Mouse (Mus musculus) liver, embryonic 14.5 days (tissue): ENCODE data around the gene Kif5c. TPM values are rescaled to one million over a fixed set of nuclear protein-coding genes. Genes with fewer than 3 reads are reported as not detected.

Experiments
- ATAC-seq: fragments of 200-750 bp; cut with Nextera tagmentation; 2 replicates; pipeline ENCODE4 v1.8.0; 2017; ENCODE audit warnings: moderate number of reproducible peaks, mild to moderate bottlenecking, moderate library complexity; ENCODE audit not compliant: insufficient read depth
- DNase-seq, 3 experiments: peaks; one replicate each; pipeline ENCODE4 v3.0.0-alpha.2; 2012 to 2013; ENCODE audit warnings: low read depth in 3 of 3, low spot score in 3 of 3
- H3K27ac ChIP-seq: fragments of 300-500 bp; sonication (generic); 2 replicates; pipeline ENCODE4 v1.5.1; 2014; ENCODE audit warnings: moderate library complexity, mild to moderate bottlenecking, control low read depth, inconsistent platforms
- H3K27me3 ChIP-seq: fragments of 300-500 bp; sonication (generic); 2 replicates; pipeline ENCODE4 v1.6.1; 2014; ENCODE audit warnings: mild to moderate bottlenecking, low read length, moderate library complexity; ENCODE audit not compliant: control insufficient read depth, insufficient read depth
- H3K36me3 ChIP-seq: fragments of 300-500 bp; sonication (generic); replicated peaks from 2 replicates; pipeline ENCODE4 v1.6.1; 2014; ENCODE audit warnings: low read depth; ENCODE audit not compliant: control insufficient read depth, insufficient read depth
- H3K4me1 ChIP-seq, 2 experiments: fragments of 200-500 bp in 1 of 2; fragments of 300-500 bp in 1 of 2; sonication (generic) in 1 of 2; replicated peaks; 2 replicates each; pipeline ENCODE4 v1.6.1; 2012 to 2014; ENCODE audit warnings: antibody characterized with exemption in 1 of 2, inconsistent platforms in 1 of 2, low read length in 1 of 2; ENCODE audit not compliant: control insufficient read depth in 2 of 2, insufficient read depth in 2 of 2
- H3K4me2 ChIP-seq: fragments of 300-500 bp; sonication (generic); 2 replicates; pipeline ENCODE4 v1.6.1; 2014; ENCODE audit warnings: low read depth, mild to moderate bottlenecking, control low read depth, moderate library complexity
- H3K4me3 ChIP-seq, 2 experiments: fragments of 200-500 bp in 1 of 2; fragments of 300-500 bp in 1 of 2; sonication (generic) in 1 of 2; 2 replicates each; pipeline ENCODE4 v1.5.1; 2012 to 2014; ENCODE audit warnings: low read depth in 2 of 2, low read length in 2 of 2, mild to moderate bottlenecking in 2 of 2, control low read depth in 1 of 2, inconsistent platforms in 1 of 2, moderate library complexity in 1 of 2; ENCODE audit not compliant: insufficient read depth in 1 of 2
- H3K9ac ChIP-seq: fragments of 300-500 bp; sonication (generic); replicated peaks from 2 replicates; pipeline ENCODE4 v1.6.1; 2014; ENCODE audit warnings: mild to moderate bottlenecking, control low read depth, moderate library complexity
- H3K9me3 ChIP-seq: fragments of 300-500 bp; sonication (generic); 2 replicates; pipeline ENCODE4 v1.6.1; 2016; ENCODE audit warnings: low read length, mixed read lengths; ENCODE audit not compliant: control insufficient read depth
- CTCF ChIP-seq: IDR thresholded peaks from 2 replicates; pipeline ENCODE4 v1.5.1; 2016; ENCODE audit warnings: antibody characterized with exemption, low read depth, control low read depth
- EP300 ChIP-seq: IDR thresholded peaks from 2 replicates; pipeline ENCODE4 v1.6.1; 2016; ENCODE audit warnings: antibody characterized with exemption, low read depth
- WGBS: fragments of 180-500 bp; shearing (Covaris S2); extraction: QIAGEN DNeasy Blood & Tissue Kit; methylation state at CpG from one replicate; pipeline ENCODE4 v1.1.7; 2014; ENCODE audit not compliant: insufficient replicate concordance; 5-methylcytosine and 5-hydroxymethylcytosine counted together
- polyA plus RNA-seq, 2 experiments: library from polyadenylated mRNA; depleted of rRNA in 1 of 2; stranded (reverse) in 1 of 2; unstranded in 1 of 2; fragments of >200 nt; fragmentation: Nextera tagmentation in 1 of 2; extraction: Ambion mirVana in 1 of 2; gene quantifications; 2 replicates each; pipeline versions ENCODE4 v1.2.1 to v1.2.3; 2012 to 2014

Gene Kif5c
- polyA plus RNA-seq, 2 experiments = 0.10 to 0.17 TPM

- H3K4me1 ChIP-seq = peaks cover 26 to 36% of the 10 kb centered on the region in 2 experiments
- no peak overlapping the region for H3K4me2 ChIP-seq
- no peaks in the 10 kb centered on the region for H3K27me3 ChIP-seq
- DNase-seq = no peak
- H3K4me3 ChIP-seq = no peak overlapping the region
- H3K27ac ChIP-seq = no peak overlapping the region
- TF ChIP-seq EP300 = no peak
- no peak for TF ChIP-seq CTCF
- no peak for ATAC-seq
- 73% methylated on average over 5 of the region's 5 CpGs for WGBS
- no peak overlapping the region for H3K9ac ChIP-seq
- H3K9me3 ChIP-seq = no peaks in the 10 kb centered on the region
- no peaks in the 10 kb centered on the region for H3K36me3 ChIP-seq
These were observed 151.3 kb downstream of the Kif5c start for GRCm38 (mm10) chr2:49770440-49770839.

GRCm38 (mm10) chr2:49771172-49771571 lies 152.1 kb downstream of the Kif5c start:
- Histone ChIP-seq H3K9ac (no peak overlapping the region), H3K36me3 (no peaks in the 10 kb centered on the region), H3K4me3 (no peak overlapping the region), H3K27ac (no peak overlapping the region), H3K9me3 (no peaks in the 10 kb centered on the region), H3K27me3 (no peaks in the 10 kb centered on the region), H3K4me2 (no peak overlapping the region), H3K4me1 (peaks cover 28 to 38% of the 10 kb centered on the region in 2 experiments)
- DNase-seq = no peak
- 16% methylated on average over 11 of the region's 11 CpGs for WGBS
- ATAC-seq = no peak
- TF ChIP-seq CTCF = no peak
- no peak for TF ChIP-seq EP300

DNA sequence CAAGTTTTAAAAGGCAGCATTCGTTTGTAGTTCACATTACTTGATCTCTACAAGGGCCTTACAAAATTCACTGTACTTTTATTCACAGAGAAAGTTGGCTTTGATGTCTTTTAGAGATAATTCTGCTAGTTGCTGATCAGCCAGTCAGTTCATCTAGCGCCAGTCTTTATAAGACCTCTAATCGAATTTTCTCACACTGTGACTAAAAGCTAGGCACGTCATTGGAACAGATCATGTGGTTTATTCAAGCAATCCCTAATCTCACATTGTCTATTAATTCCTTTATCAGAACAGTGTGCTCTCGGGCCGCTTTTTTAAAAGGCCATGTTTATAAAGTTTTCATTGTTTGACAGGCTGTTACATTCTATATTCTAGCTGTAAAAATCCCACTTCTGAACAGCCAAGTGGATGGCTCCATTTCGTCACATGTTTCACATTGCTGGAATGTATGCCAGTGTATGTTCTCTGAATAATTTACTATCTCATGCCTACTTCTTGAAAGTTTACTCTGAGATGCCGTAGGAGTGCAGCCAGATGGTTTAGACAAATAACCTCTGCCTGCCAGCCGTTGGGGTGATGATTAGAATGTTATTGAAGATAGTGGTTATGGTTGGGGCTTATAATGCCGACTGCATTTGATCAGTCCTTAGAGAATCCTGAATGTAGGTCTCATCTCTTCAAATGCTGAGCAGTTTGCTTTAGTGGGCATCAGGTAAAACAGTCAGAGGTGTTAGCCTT lies 154.3 kb downstream of the Kif5c start:
- H3K9ac ChIP-seq = no peak overlapping the region; the same call in 1 of the 2 replicates
- peak; percentile 92 for TF ChIP-seq EP300
- TF ChIP-seq CTCF = no peak
- H3K27me3 ChIP-seq = no peaks in the 10 kb centered on the region
- ATAC-seq (peak; percentile 86), DNase-seq (peak; percentile 66 to 73 (median 67))
- H3K9me3 ChIP-seq = no peaks in the 10 kb centered on the region
- H3K4me1 ChIP-seq = peaks cover 28 to 38% of the 10 kb centered on the region in 2 experiments
- 24% methylated on average over 10 of the region's 10 CpGs for WGBS
- H3K4me3 ChIP-seq = no peak overlapping the region
- peak overlapping the region; percentile 83 for H3K27ac ChIP-seq
- H3K4me2 ChIP-seq = peak overlapping the region; percentile 37
- H3K36me3 ChIP-seq = no peaks in the 10 kb centered on the region

GRCm38 (mm10) chr2:49774180-49774579 lies 155.1 kb downstream of the Kif5c start:
- DNase-seq = peak in 1 of 3 experiments; percentile 41
- H3K27me3 ChIP-seq = no peaks in the 10 kb centered on the region
- H3K27ac ChIP-seq = peak overlapping the region; percentile 83
- no peaks in the 10 kb centered on the region for H3K36me3 ChIP-seq
- peak overlapping the region; percentile 39 for H3K9ac ChIP-seq
- peak overlapping the region; percentile 37; the same call in 1 of the 2 replicates for H3K4me2 ChIP-seq
- H3K4me1 ChIP-seq = peaks cover 28 to 38% of the 10 kb centered on the region in 2 experiments
- no peak for TF ChIP-seq EP300
- no peak for TF ChIP-seq CTCF
- H3K4me3 ChIP-seq = no peak overlapping the region
- ATAC-seq = peak; percentile 14; the same call in 1 of the 2 replicates
- H3K9me3 ChIP-seq = no peaks in the 10 kb centered on the region

DNA sequence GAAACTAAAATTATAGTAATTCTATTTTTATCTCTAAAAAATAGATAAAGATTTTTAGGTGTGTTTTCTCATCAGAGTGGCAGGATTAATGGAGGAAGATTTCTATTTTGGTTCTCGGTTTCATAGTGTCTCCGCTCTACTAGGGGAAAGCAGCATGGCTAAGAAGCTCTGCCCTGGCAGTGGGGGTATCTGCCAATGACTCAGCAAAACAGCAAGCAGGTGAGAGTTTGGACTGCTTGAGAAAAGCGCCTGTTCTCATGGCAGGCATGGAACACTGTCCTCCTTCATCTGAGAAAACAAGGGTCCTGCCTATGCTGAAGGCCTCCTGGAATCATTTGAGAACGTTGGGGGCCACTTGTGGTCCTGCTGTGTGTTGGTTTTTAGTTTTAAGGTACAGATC lies 156.1 kb downstream of the Kif5c start:
- H3K9ac ChIP-seq = no peak overlapping the region
- no peak overlapping the region for H3K27ac ChIP-seq
- TF ChIP-seq EP300 (no peak), CTCF (no peak)
- no peak overlapping the region for H3K4me3 ChIP-seq
- H3K4me1 ChIP-seq = peaks cover 28 to 38% of the 10 kb centered on the region in 2 experiments
- no peak overlapping the region for H3K4me2 ChIP-seq
- H3K36me3 ChIP-seq = no peaks in the 10 kb centered on the region
- H3K27me3 ChIP-seq = no peaks in the 10 kb centered on the region
- WGBS = 61% methylated on average over 4 of the region's 4 CpGs
- H3K9me3 ChIP-seq = no peaks in the 10 kb centered on the region
- DNase-seq (no peak), ATAC-seq (no peak)
